Mouse (Mus musculus) central nervous system, embryonic 18 days (tissue): ENCODE data around the gene Pbx1. TPM values are rescaled to one million over a fixed set of nuclear protein-coding genes. Genes with fewer than 3 reads are reported as not detected.

Experiments used
- polyA plus RNA-seq: library from polyadenylated mRNA; depleted of rRNA; stranded (reverse); fragments of >200 nt; gene quantifications from 2 replicates; pipeline ENCODE4 v1.2.3, GENCODE M21; 2012; rRNA removed

Gene Pbx1
- polyA plus RNA-seq: 93.2 and 112 TPM in 2 replicates

DNA sequence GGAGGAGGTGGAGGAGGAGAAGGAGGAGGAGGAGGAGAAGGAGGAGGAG, at the start of gene Pbx1:
Pbx1 (minus strand) TSS at position 39 of the 49 bp plus-strand sequence.

